Mouse (Mus musculus) MEL (cell line): Measurements from ENCODE around the gene Btbd11. TPM values are rescaled to one million over a fixed set of nuclear protein-coding genes. Genes with fewer than 3 reads are reported as not detected.

Source experiments
- DNase-seq: peaks from one replicate; pipeline ENCODE4 v3.0.0; 2011; ENCODE audit warnings: low read depth, low spot score
- H3K27ac ChIP-seq: 2 replicates; pipeline ENCODE4 v1.5.1; 2012; ENCODE audit warnings: low read depth, mild to moderate bottlenecking, control low read depth, low read length, moderate library complexity; ENCODE audit not compliant: control insufficient read depth
- H3K27me3 ChIP-seq, 2 experiments: fragments of 150-350 bp in 1 of 2; sonication (generic) in 1 of 2; 2 replicates each; pipeline ENCODE4 v1.6.1; 2012; ENCODE audit warnings: low read length in 2 of 2, mild to moderate bottlenecking in 2 of 2, improper control_type of control experiment in 1 of 2, moderate library complexity in 1 of 2; ENCODE audit not compliant: insufficient read depth in 2 of 2, control insufficient read depth in 1 of 2
- H3K36me3 ChIP-seq, 2 experiments: 2 replicates each; pipeline ENCODE4 v1.6.1; 2012 to 2014; ENCODE audit warnings: low read length in 2 of 2, improper control_type of control experiment in 1 of 2, inconsistent platforms in 1 of 2, mild to moderate bottlenecking in 1 of 2; ENCODE audit not compliant: insufficient read depth in 2 of 2, control insufficient read depth in 1 of 2
- H3K4me1 ChIP-seq, 2 experiments: fragments of 150-350 bp in 1 of 2; sonication (generic) in 1 of 2; 2 replicates each; pipeline ENCODE4 v1.6.1; 2012; ENCODE audit warnings: low read length in 2 of 2, improper control_type of control experiment in 1 of 2, mild to moderate bottlenecking in 1 of 2; ENCODE audit not compliant: insufficient read depth in 2 of 2, control insufficient read depth in 1 of 2
- H3K4me3 ChIP-seq, 2 experiments: fragments of 150-350 bp in 1 of 2; sonication (generic) in 1 of 2; 2 replicates each; pipeline ENCODE4 v1.5.1; 2012; ENCODE audit warnings: low read depth in 2 of 2, low read length in 2 of 2, mild to moderate bottlenecking in 2 of 2, moderate library complexity in 2 of 2, control low read depth in 1 of 2, improper control_type of control experiment in 1 of 2; ENCODE audit not compliant: control insufficient read depth in 1 of 2, insufficient read depth in 1 of 2
- H3K79me2 ChIP-seq: 2 replicates; pipeline ENCODE4 v1.6.1; 2012; ENCODE audit warnings: mild to moderate bottlenecking, low read length, moderate library complexity; ENCODE audit not compliant: control insufficient read depth, poor library complexity, insufficient read depth
- H3K9ac ChIP-seq: 2 replicates; pipeline ENCODE4 v1.6.1; 2012; ENCODE audit warnings: low read depth, mild to moderate bottlenecking, control low read depth, low read length, moderate library complexity; ENCODE audit not compliant: control insufficient read depth, poor library complexity, severe bottlenecking
- H3K9me3 ChIP-seq: fragments of 150-350 bp; sonication (generic); replicated peaks from 2 replicates; pipeline ENCODE4 v1.6.1; 2012; ENCODE audit warnings: mild to moderate bottlenecking, low read length, improper control_type of control experiment, moderate library complexity; ENCODE audit not compliant: insufficient read depth
- CHD1 ChIP-seq: IDR thresholded peaks from 2 replicates; pipeline ENCODE4 v1.6.1; 2012; ENCODE audit warnings: low read depth, mild to moderate bottlenecking, inconsistent platforms, low read length, improper control_type of control experiment
- CHD2 ChIP-seq: IDR thresholded peaks from 2 replicates; pipeline ENCODE4 v1.6.1; 2011; ENCODE audit warnings: low read length, improper control_type of control experiment
- CTCF ChIP-seq, 3 experiments: IDR thresholded peaks in 2 of 3; conservative IDR thresholded peaks in 1 of 3; 2 replicates each; pipeline ENCODE4 v1.5.1; 2011 to 2012; ENCODE audit warnings: low read length in 3 of 3, low read depth in 2 of 3, mild to moderate bottlenecking in 2 of 3, improper control_type of control experiment in 1 of 3, inconsistent platforms in 1 of 3, mixed read lengths in 1 of 3, moderate library complexity in 1 of 3; ENCODE audit not compliant: control insufficient read depth in 1 of 3, insufficient read depth in 1 of 3, poor library complexity in 1 of 3, severe bottlenecking in 1 of 3
- E2F4 ChIP-seq: IDR thresholded peaks from 2 replicates; pipeline ENCODE4 v1.6.1; 2011; ENCODE audit warnings: low read depth, low read length, improper control_type of control experiment, borderline replicate concordance
- HCFC1 ChIP-seq: IDR thresholded peaks from 2 replicates; pipeline ENCODE4 v1.6.1; 2012; ENCODE audit warnings: low read depth, mild to moderate bottlenecking, inconsistent platforms, low read length, improper control_type of control experiment, moderate library complexity
- JUND ChIP-seq: IDR thresholded peaks from 2 replicates; pipeline ENCODE4 v1.6.1; 2011; ENCODE audit warnings: low read depth, mild to moderate bottlenecking, improper control_type of control experiment, low read length
- KAT2A ChIP-seq: conservative IDR thresholded peaks from 2 replicates; pipeline ENCODE4 v1.6.1; 2012; ENCODE audit warnings: low read depth, low read length, improper control_type of control experiment, inconsistent platforms
- MAZ ChIP-seq: IDR thresholded peaks from 2 replicates; pipeline ENCODE4 v1.6.1; 2012; ENCODE audit warnings: low read depth, mild to moderate bottlenecking, inconsistent platforms, low read length, improper control_type of control experiment
- MEF2A ChIP-seq: IDR thresholded peaks from 2 replicates; pipeline ENCODE4 v1.6.1; 2014; ENCODE audit warnings: low read depth, mild to moderate bottlenecking, inconsistent platforms, low read length, improper control_type of control experiment; ENCODE audit not compliant: poor library complexity, insufficient replicate concordance, severe bottlenecking; ENCODE audit errors: extremely low read depth
- MYC ChIP-seq: IDR thresholded peaks from 2 replicates; pipeline ENCODE4 v1.6.1; 2011; ENCODE audit warnings: low read depth, mild to moderate bottlenecking, low read length, improper control_type of control experiment, moderate library complexity
- NELFE ChIP-seq: IDR thresholded peaks from 2 replicates; pipeline ENCODE4 v1.6.1; 2011; ENCODE audit warnings: low read depth, low read length, improper control_type of control experiment
- NRF1 ChIP-seq: IDR thresholded peaks from 2 replicates; pipeline ENCODE4 v1.6.1; 2014; ENCODE audit warnings: low read depth, mild to moderate bottlenecking, inconsistent platforms, low read length, improper control_type of control experiment, moderate library complexity; ENCODE audit not compliant: poor library complexity, insufficient read depth, severe bottlenecking
- POLR2AphosphoS5 ChIP-seq: IDR thresholded peaks from 2 replicates; pipeline ENCODE4 v1.6.1; 2012; ENCODE audit warnings: low read depth, borderline replicate concordance, mild to moderate bottlenecking, inconsistent platforms, low read length, moderate library complexity, mixed read lengths
- RCOR1 ChIP-seq: IDR thresholded peaks from 2 replicates; pipeline ENCODE4 v1.6.1; 2012; ENCODE audit warnings: low read depth, mild to moderate bottlenecking, inconsistent platforms, low read length, improper control_type of control experiment
- SIN3A ChIP-seq: IDR thresholded peaks from 2 replicates; pipeline ENCODE4 v1.6.1; 2012; ENCODE audit warnings: low read length, improper control_type of control experiment, inconsistent platforms
- TCF12 ChIP-seq: IDR thresholded peaks from 2 replicates; pipeline ENCODE4 v1.6.1; 2014; ENCODE audit warnings: low read depth, mild to moderate bottlenecking, inconsistent platforms, low read length, improper control_type of control experiment, moderate library complexity
- UBTF ChIP-seq: IDR thresholded peaks from 2 replicates; pipeline ENCODE4 v1.6.1; 2012; ENCODE audit warnings: low read depth, mild to moderate bottlenecking, inconsistent platforms, low read length, improper control_type of control experiment, moderate library complexity, borderline replicate concordance; ENCODE audit not compliant: insufficient read depth
- USF2 ChIP-seq, 2 experiments: IDR thresholded peaks; 2 replicates each; pipeline ENCODE4 v1.6.1; 2011 to 2012; ENCODE audit warnings: improper control_type of control experiment in 2 of 2, low read length in 2 of 2, borderline replicate concordance in 1 of 2, inconsistent platforms in 1 of 2, low read depth in 1 of 2, mild to moderate bottlenecking in 1 of 2; ENCODE audit not compliant: insufficient read depth in 1 of 2
- polyA plus RNA-seq, 2 experiments: library from polyadenylated mRNA; stranded (reverse) in 1 of 2; unstranded in 1 of 2; fragments of >175 nt in 1 of 2; fragments of >200 nt in 1 of 2; gene quantifications; 2 replicates each; pipeline versions ENCODE4 v1.2.1 to v1.2.4; 2012; ENCODE audit warnings: low replicate concordance in 2 of 2, low read depth in 1 of 2; ENCODE audit not compliant: insufficient read length in 2 of 2, insufficient read depth in 1 of 2, missing spikeins in 1 of 2
- total RNA-seq: library from RNA; depleted of rRNA; stranded (reverse); fragments of 300-350 nt; gene quantifications from 2 replicates; pipeline ENCODE4 v1.2.3, GENCODE M21; 2012

Btbd11 gene
- total and polyA plus RNA-seq, 3 experiments: not detected

GRCm38 (mm10) chr10:85393016-85393415 lies 6.4 kb downstream of the Btbd11 start:
- Histone ChIP-seq H3K9me3 (no peaks in the 10 kb centered on the region), H3K27me3 (no peaks in the 10 kb centered on the region), H3K79me2 (no peaks in the 10 kb centered on the region), H3K36me3 (no peaks in the 10 kb centered on the region), H3K4me3 (no peak overlapping the region), H3K9ac (no peak overlapping the region), H3K4me1 (no peaks in the 10 kb centered on the region), H3K27ac (no peak overlapping the region)
- DNase-seq: no peak
- no peak for TF ChIP-seq MAZ
- TF ChIP-seq KAT2A: no peak
- no peak for TF ChIP-seq TCF12
- TF ChIP-seq MEF2A: no peak
- TF ChIP-seq RCOR1: no peak
- no peak for TF ChIP-seq POLR2AphosphoS5
- TF ChIP-seq UBTF: no peak
- TF ChIP-seq E2F4: no peak
- TF ChIP-seq CHD1: no peak
- TF ChIP-seq NELFE: no peak
- no peak for TF ChIP-seq USF2 (IDR thresholded peaks at IDR 0.05; ENCODE audit: borderline replicate concordance in 1 of 2, insufficient read depth in 1 of 2, low read depth in 1 of 2, low read length in 2 of 2)
- TF ChIP-seq NRF1: no peak
- TF ChIP-seq CTCF (IDR thresholded peaks at IDR 0.05 in 2 of 3, conservative IDR thresholded peaks at IDR 0.05 in 1 of 3; ENCODE audit: control insufficient read depth in 1 of 3, insufficient read depth in 1 of 3, low read depth in 2 of 3, low read length in 3 of 3, poor library complexity in 1 of 3, severe bottlenecking in 1 of 3): no peak
- no peak for TF ChIP-seq JUND
- no peak for TF ChIP-seq HCFC1
- no peak for TF ChIP-seq SIN3A

DNA sequence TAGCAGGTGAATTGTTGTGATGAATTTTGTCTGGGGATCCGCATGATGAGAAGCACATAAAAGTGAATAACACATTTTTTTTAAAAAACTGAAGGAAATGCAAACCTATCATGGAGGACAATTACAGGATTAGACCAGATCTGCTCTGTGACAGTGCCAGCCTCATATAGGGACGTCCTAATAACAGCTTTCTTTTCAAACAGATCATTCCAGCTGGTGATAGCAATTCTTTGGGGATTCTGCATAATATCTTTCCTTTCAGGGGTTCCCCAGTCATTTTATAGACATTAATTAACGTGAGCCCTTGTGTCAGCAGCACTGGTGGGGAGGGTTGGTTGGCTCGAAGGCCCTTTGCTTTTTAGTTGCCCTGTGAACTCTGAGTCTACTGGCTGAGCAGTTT lies 7.9 kb downstream of the Btbd11 start:
- H3K4me3 ChIP-seq: no peak overlapping the region
- H3K27me3 ChIP-seq: no peaks in the 10 kb centered on the region
- H3K9me3 ChIP-seq: no peaks in the 10 kb centered on the region
- TF ChIP-seq MYC (no peak), NELFE (no peak), CHD2 (no peak), UBTF (no peak)
- TF ChIP-seq, all 39 proteins: peak for 0
- no peaks in the 10 kb centered on the region for H3K79me2 ChIP-seq
- H3K4me1 ChIP-seq: no peaks in the 10 kb centered on the region
- no peak overlapping the region for H3K9ac ChIP-seq
- no peak overlapping the region for H3K27ac ChIP-seq
- no peak for DNase-seq
- no peaks in the 10 kb centered on the region for H3K36me3 ChIP-seq
